Mouse (Mus musculus) kidney, adult 11 months (tissue): Measurements from ENCODE around the gene Tango2.

Experiments used
- DNase-seq: peaks from one replicate; pipeline ENCODE4 v3.0.0; 2022

Tango2 gene

GRCm38 (mm10) chr16:18347931-18348600 lies at the start of gene Tango2, which contains the start of gene Arvcf:
Gene Tango2 (minus strand): TSS chr16:18348103.
Gene Arvcf (plus strand): TSS chr16:18348182.
- peak; percentile 97 for DNase-seq

GRCm38 (mm10) chr16:18396791-18397621 lies 49.1 kb upstream of the Tango2 start:
- DNase-seq: no peak

- peak; percentile 86 for DNase-seq
These were observed 48.3 kb upstream of the Tango2 start for GRCm38 (mm10) chr16:18396201-18396600.

- peak; percentile 45 for DNase-seq
These were observed 47.7 kb upstream of the Tango2 start for GRCm38 (mm10) chr16:18395620-18396036.

- DNase-seq: no peak
These were observed 47.1 kb upstream of the Tango2 start for GRCm38 (mm10) chr16:18394777-18395619.

- DNase-seq: no peak
These were observed 46.2 kb upstream of the Tango2 start for GRCm38 (mm10) chr16:18394056-18394455.

- no peak for DNase-seq
These were observed 45.7 kb upstream of the Tango2 start for GRCm38 (mm10) chr16:18393595-18393994.

- DNase-seq: peak; percentile 92
These were observed 44.8 kb upstream of the Tango2 start for GRCm38 (mm10) chr16:18392469-18393426.

GRCm38 (mm10) chr16:18391728-18392127 lies 43.8 kb upstream of the Tango2 start:
- no peak for DNase-seq

GRCm38 (mm10) chr16:18391127-18391526 lies 43.2 kb upstream of the Tango2 start:
- peak; percentile 79 for DNase-seq

- DNase-seq: no peak
These were observed 42.5 kb upstream of the Tango2 start for GRCm38 (mm10) chr16:18390399-18390798.

- DNase-seq: peak; percentile 12
These were observed 40.9 kb upstream of the Tango2 start for GRCm38 (mm10) chr16:18388583-18389435.

GRCm38 (mm10) chr16:18387704-18388582 lies 40.0 kb upstream of the Tango2 start:
- peak; percentile 9 for DNase-seq

GRCm38 (mm10) chr16:18386972-18387371 lies 39.1 kb upstream of the Tango2 start:
- no peak for DNase-seq

- DNase-seq: no peak
These were observed 38.5 kb upstream of the Tango2 start for GRCm38 (mm10) chr16:18386451-18386850.

GRCm38 (mm10) chr16:18385411-18385810 lies 37.5 kb upstream of the Tango2 start:
- no peak for DNase-seq

- no peak for DNase-seq
These were observed 36.8 kb upstream of the Tango2 start for GRCm38 (mm10) chr16:18384659-18385058.

- DNase-seq: no peak
These were observed 36.3 kb upstream of the Tango2 start for GRCm38 (mm10) chr16:18384211-18384610.

- peak; percentile 73 for DNase-seq
These were observed 35.9 kb upstream of the Tango2 start for GRCm38 (mm10) chr16:18383756-18384155.
